Mouse (Mus musculus) embryonic facial prominence, embryonic 11.5 days (tissue): Measurements from ENCODE around the gene Gm10354. TPM values are rescaled to one million over a fixed set of nuclear protein-coding genes. Genes with fewer than 3 reads are reported as not detected.
"Not testable (repeated sequence)": the region's sequence is repeated elsewhere in the genome, so short reads cannot be mapped to it uniquely, and the experiment has no call there.

Experiments
- ATAC-seq: fragments of 200-750 bp; cut with Nextera tagmentation; replicated peaks from 2 replicates; pipeline ENCODE4 v1.8.0; 2017; ENCODE audit warnings: low read depth; ENCODE audit not compliant: insufficient number of reproducible peaks, low FRiP score, low TSS enrichment
- DNase-seq: peaks from one replicate; pipeline ENCODE4 v3.0.0-alpha.2; 2015; ENCODE audit warnings: low spot score
- H3K27ac ChIP-seq: fragments of 300-500 bp; sonication (generic); replicated peaks from 2 replicates; pipeline ENCODE4 v1.5.1; 2014; ENCODE audit warnings: mild to moderate bottlenecking, low read depth, low read length, control low read depth
- H3K27me3 ChIP-seq: fragments of 300-500 bp; sonication (generic); 2 replicates; pipeline ENCODE4 v1.6.1; 2014; ENCODE audit warnings: mild to moderate bottlenecking, low read length, moderate library complexity, mixed read lengths; ENCODE audit not compliant: control insufficient read depth, insufficient read depth
- H3K36me3 ChIP-seq: fragments of 300-500 bp; sonication (generic); replicated peaks from 2 replicates; pipeline ENCODE4 v1.6.1; 2014; ENCODE audit warnings: low read depth, mild to moderate bottlenecking, low read length, moderate library complexity, mixed read lengths; ENCODE audit not compliant: control insufficient read depth, insufficient read depth
- H3K4me1 ChIP-seq: fragments of 300-500 bp; sonication (generic); 2 replicates; pipeline ENCODE4 v1.6.1; 2014; ENCODE audit warnings: low read length, mixed read lengths; ENCODE audit not compliant: control insufficient read depth, insufficient read depth
- H3K4me2 ChIP-seq: fragments of 300-500 bp; sonication (generic); 2 replicates; pipeline ENCODE4 v1.6.1; 2014; ENCODE audit warnings: low read depth, mild to moderate bottlenecking, control low read depth, low read length, moderate library complexity
- H3K4me3 ChIP-seq: fragments of 300-500 bp; sonication (generic); 2 replicates; pipeline ENCODE4 v1.5.1; 2014; ENCODE audit warnings: low read depth, low read length, control low read depth
- H3K9ac ChIP-seq: fragments of 300-500 bp; sonication (generic); replicated peaks from 2 replicates; pipeline ENCODE4 v1.6.1; 2014; ENCODE audit warnings: mild to moderate bottlenecking, control low read depth, low read length
- H3K9me3 ChIP-seq: fragments of 300-500 bp; sonication (generic); replicated peaks from 2 replicates; pipeline ENCODE4 v1.6.1; 2016; ENCODE audit warnings: mild to moderate bottlenecking, low read length, inconsistent platforms, mixed read lengths; ENCODE audit not compliant: control insufficient read depth
- WGBS: fragments of 180-500 bp; shearing (Covaris S2); extraction: QIAGEN DNeasy Blood & Tissue Kit; methylation state at CpG from one replicate; pipeline ENCODE4 v1.1.7; 2014; 5-methylcytosine and 5-hydroxymethylcytosine counted together
- polyA plus RNA-seq: library from polyadenylated mRNA; unstranded; fragments of >200 nt; fragmentation: Nextera tagmentation; extraction: Ambion mirVana; gene quantifications from 2 replicates; pipeline ENCODE4 v1.2.1, GENCODE M21; 2014

The Gm10354 gene
- polyA plus RNA-seq, 1 experiment from 2014 or later, result not detected

DNA sequence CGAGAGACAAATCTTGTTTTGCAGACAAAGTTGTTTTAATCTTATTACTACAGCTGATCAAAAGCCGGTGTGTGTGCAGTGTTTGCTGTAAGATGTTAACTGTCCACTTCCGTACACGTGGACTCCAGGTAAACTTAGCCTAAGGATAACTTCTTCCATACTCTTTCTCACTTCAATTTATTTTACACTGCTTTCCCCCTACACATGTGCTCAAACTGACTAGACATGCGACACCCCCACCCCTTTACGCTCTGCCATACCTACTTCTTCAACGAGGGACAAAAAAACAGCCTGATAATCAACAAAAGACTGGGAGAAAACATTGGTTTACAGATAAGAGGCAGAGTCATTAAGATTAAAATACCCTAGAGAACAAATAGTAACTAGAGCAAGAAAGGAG lies 26.9 kb downstream of the Gm10354 start:
- H3K36me3 ChIP-seq, H3K27ac ChIP-seq, H3K4me1 ChIP-seq, H3K9me3 ChIP-seq, H3K4me3 ChIP-seq, H3K9ac ChIP-seq, H3K4me2 ChIP-seq, H3K27me3 ChIP-seq, DNase-seq: not testable (repeated sequence)
- 65% methylated on average over 7 of the region's 7 CpGs for WGBS
- ATAC-seq, result 0 out of 2 replicates have a peak, but pooled peaks have one; percentile 67

DNA sequence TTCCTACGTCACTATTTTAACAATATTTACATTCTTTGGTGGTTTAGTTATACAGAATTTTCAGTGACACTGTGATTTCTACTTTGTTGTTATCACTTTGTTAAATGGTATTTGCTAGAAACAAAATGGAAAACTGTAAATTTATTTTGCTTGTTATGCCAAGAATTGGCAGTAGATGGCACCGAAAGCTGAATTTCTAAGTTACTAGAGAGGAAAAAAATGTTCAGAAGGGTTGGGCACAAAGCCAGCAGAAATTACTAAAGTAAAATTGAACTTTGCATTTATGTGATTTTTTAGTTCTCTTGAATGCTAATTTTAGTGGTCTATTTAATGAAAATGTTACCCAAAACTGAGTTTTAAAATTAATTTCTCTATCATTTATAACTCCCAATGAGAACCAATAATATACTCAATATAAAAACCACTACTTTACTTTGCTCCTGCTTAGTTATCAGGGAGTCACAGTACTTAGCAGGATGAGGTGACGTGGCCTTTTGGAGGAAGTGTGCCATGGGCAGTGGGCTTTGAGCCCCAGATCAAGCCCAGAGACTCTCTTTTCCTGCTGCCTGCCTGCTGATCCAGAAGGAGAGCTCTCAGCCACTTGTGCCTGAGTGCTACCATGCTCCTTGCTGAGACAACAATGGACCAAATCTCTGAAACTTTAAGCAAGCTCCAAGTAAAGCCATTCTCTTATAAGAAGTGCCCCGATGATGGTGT lies 31.1 kb downstream of the Gm10354 start:
- H3K9me3 ChIP-seq, H3K9ac ChIP-seq, DNase-seq, H3K4me3 ChIP-seq, ATAC-seq, H3K27me3 ChIP-seq, H3K36me3 ChIP-seq, H3K4me1 ChIP-seq, H3K4me2 ChIP-seq, H3K27ac ChIP-seq: not testable (repeated sequence)
- 60% methylated on average over 4 of the region's 4 CpGs for WGBS

DNA sequence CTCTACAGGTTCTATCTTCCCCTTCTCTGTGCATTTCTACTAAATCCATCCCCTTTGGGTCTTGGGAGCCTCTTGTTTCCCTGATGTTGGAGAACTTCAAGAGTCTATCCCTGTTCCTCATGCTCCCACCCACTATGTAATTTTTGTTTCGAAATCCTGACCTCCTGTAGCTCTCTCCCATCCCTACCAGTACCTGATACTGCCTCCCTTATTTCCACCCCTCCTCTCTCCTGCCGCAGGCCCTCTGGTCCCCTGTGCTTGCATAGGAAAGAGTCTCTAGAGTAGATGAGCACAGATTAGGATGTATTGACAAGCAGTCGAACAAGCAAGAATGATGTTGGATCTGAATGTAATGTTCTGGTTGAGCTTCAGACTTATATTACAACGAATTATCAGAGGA lies 33.2 kb downstream of the Gm10354 start:
- H3K9ac ChIP-seq, H3K4me3 ChIP-seq, ATAC-seq, H3K27ac ChIP-seq, H3K4me1 ChIP-seq, H3K27me3 ChIP-seq, DNase-seq, H3K36me3 ChIP-seq, H3K9me3 ChIP-seq, H3K4me2 ChIP-seq: not testable (repeated sequence)
- 65% methylated on average over 4 of the region's 4 CpGs for WGBS

DNA sequence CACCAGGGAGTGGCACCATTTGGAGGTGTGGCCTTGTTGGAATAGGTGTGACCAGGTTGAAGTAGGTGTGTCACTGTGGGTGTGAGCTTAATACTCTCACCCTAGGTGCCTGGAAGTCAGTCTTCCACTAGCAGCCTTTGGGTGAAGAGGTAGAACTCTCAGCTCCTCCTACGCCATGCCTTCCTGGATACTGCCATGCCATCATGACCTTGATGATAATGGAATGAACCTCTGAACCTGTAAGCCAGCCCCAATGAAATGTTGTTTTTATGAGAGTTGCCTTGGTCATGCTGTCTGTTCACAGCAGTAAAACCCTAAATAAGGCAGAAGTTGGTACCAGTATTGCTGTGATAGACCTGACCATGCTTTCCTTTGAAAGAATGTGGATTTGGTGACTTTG lies 37.7 kb downstream of the Gm10354 start:
- ATAC-seq, DNase-seq, H3K36me3 ChIP-seq, H3K4me3 ChIP-seq, H3K4me2 ChIP-seq, H3K27ac ChIP-seq, H3K9ac ChIP-seq, H3K9me3 ChIP-seq, H3K27me3 ChIP-seq, H3K4me1 ChIP-seq: not testable (repeated sequence)
- 83% methylated on average over 1 of the region's 1 CpGs for WGBS

DNA sequence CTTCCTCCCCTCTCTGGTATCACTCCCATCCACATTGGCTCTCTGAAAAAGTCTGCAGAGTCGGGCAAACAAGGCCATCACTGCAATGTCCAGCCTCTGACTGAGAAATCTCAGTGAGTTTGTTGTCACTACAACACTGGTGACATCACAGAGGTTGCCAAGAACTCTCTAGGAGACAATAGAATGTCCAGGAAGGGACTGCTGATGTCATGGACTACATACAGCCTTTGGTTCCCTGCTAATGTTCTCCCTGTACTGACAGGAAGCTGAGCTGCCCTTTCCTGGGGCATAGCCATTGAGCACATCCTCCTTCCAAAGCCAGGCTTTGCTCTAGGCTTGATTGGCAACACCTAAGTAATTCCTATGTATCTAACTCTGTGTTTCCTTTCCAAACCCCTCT lies 40.4 kb downstream of the Gm10354 start, which contains the start of gene Speer4e:
TSS of gene Speer4e (minus strand) at position 101 of the 400 bp plus-strand sequence.
- H3K4me3 ChIP-seq, H3K4me1 ChIP-seq, H3K27me3 ChIP-seq, H3K9me3 ChIP-seq, H3K36me3 ChIP-seq, H3K27ac ChIP-seq, H3K9ac ChIP-seq, DNase-seq, ATAC-seq, H3K4me2 ChIP-seq: not testable (repeated sequence)
- 60% methylated on average over 1 of the region's 1 CpGs for WGBS

DNA sequence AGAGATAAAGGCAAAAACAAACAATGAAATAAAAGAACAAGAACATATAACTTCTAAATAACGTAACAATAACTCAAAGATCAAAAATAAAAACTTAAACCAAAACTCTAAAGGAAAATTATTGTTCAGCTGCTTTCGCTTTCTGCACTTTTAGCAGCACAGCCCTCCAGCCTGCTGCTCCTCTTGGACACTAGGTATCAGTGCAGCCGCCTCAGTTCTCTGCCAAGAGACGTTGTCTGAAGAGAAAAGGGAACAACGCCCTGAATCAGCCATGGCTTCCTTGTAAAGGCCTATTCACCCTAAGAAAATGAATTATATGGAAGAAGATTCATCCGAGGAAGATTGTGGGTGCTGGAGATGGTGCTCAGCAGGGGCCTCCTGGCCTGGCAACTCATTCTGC lies 45.0 kb downstream of the Gm10354 start:
- H3K9me3 ChIP-seq, H3K4me3 ChIP-seq, H3K4me2 ChIP-seq, ATAC-seq, H3K4me1 ChIP-seq, H3K27ac ChIP-seq, H3K36me3 ChIP-seq, DNase-seq, H3K9ac ChIP-seq, H3K27me3 ChIP-seq: not testable (repeated sequence)
- WGBS, result 72% methylated on average over 5 of the region's 6 CpGs

DNA sequence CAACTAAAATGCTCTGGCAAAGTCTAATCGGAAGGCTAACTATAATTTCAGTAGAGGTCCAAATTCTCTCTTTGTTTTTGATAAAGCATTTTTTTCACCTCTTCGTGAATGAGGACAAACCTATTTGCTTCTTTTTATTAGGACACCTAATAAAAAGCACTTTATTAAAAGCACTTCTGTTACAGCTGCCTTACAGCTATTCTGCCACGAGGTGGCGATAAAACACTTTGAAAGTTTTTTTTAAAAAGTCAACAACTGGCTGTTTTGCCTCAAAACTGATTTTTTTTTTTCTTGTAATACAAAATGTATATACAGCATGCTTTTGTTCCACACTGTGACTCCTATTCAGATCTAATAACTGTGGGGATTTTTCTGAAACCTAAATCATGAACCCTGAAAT lies 51.7 kb downstream of the Gm10354 start:
- not testable (repeated sequence) for H3K4me3 ChIP-seq, H3K9me3 ChIP-seq, ATAC-seq, H3K9ac ChIP-seq, H3K4me1 ChIP-seq, H3K36me3 ChIP-seq, H3K27me3 ChIP-seq, DNase-seq, H3K4me2 ChIP-seq, H3K27ac ChIP-seq
- 29% methylated on average over 4 of the region's 4 CpGs for WGBS
